ENCODE assay signal across 9 mouse cellular contexts in the genomic region with DNA sequence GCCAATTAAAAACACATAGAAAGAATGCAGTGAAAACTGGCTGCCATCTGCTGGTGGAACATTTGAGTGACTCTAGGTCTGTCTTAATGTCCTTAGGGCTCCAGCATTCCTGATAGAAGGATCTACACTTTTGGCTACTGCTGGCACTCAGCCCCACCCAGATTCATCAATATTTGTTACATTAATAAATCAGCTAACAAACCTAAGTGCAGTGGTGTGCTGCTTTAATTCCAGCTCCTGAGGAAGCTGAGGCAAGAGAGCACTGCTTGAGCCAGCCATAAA. TPM values are rescaled to one million over a fixed set of nuclear protein-coding genes. Genes with fewer than 3 reads are reported as not detected.
DNase-seq lines count a peak whose midpoint lies in the region; ATAC-seq lines count a peak whose summit lies in the region.
"Had no signal": no experiment of that assay in that cellular context is flagged by ENCODE, and none has a peak within 500 bp of the region (broad histone marks: within the 10 kb centered on the region; RNA-seq: fewer than 3 reads in every experiment).

No protein-coding gene starts in this region.

- DNase-seq in testis, postnatal 10 days (ENCODE audit: low spot score): peak; percentile 70
- no peak for DNase-seq in testis, postnatal 14 days (ENCODE audit: low spot score)
- peak; percentile 5 for DNase-seq in cerebellum, adult 9-10 months
- peak; percentile 40 to 74 for DNase-seq in frontal cortex, postnatal 36 days (ENCODE audit: low spot score in 2 of 2)
- peak; percentile 60 for DNase-seq in kidney, adult 11 months
- DNase-seq in left cerebral cortex, postnatal 25 days (ENCODE audit: low spot score in 2 of 2): peak; percentile 67 to 73

- H3K4me2 ChIP-seq in stomach, embryonic 15.5 days: peak overlapping the region; percentile 40

- 0 out of 2 replicates have a peak overlapping the region, but pooled peaks have one; percentile 14 for H3K4me3 ChIP-seq in stomach, embryonic 15.5 days (replicated peaks)

- H3K9me3 ChIP-seq in stomach, embryonic 15.5 days: no peaks in the 10 kb centered on the region

- H3K4me1 ChIP-seq in stomach, embryonic 15.5 days: no peaks in the 10 kb centered on the region

- ATAC-seq in megakaryocyte-erythroid progenitor cell, adult 5-6 weeks (replicated peaks; ENCODE audit: low FRiP score, low TSS enrichment, poor library complexity, severe bottlenecking): peak; percentile 80
- peak; percentile 76 for ATAC-seq in stomach, embryonic 15.5 days (ENCODE audit: insufficient read depth, low FRiP score, low read depth)

- H3K9ac ChIP-seq in stomach, embryonic 15.5 days: no peak overlapping the region

- intact Hi-C loops in left cerebral cortex, postnatal 25 days (cut with DNase I): loop anchor here (1.0 kb wide), 1 partner anchor 97 kb away; no protein-coding TSS in a partner anchor

- no peak overlapping the region for H3K27ac ChIP-seq in stomach, embryonic 15.5 days

- no peaks in the 10 kb centered on the region for H3K27me3 ChIP-seq in stomach, embryonic 15.5 days (replicated peaks)

- H3K36me3 ChIP-seq in stomach, embryonic 15.5 days: no peaks in the 10 kb centered on the region

RNA-seq across cellular contexts. Expression of gene Acadl, which starts 32.7 kb away (rescaled TPM):
- 10 to 100 TPM; 27.5 to 27.7 TPM for total RNA-seq in left cerebral cortex, postnatal 25 days (2021)
- 85.6 and 91.2 TPM in 2 replicates for total RNA-seq in megakaryocyte-erythroid progenitor cell, adult 5-6 weeks (2014; fragmentation: Nextera tagmentation)
- 84.5 and 85.8 TPM in 2 replicates for total RNA-seq in megakaryocyte-erythroid progenitor cell, adult 5-6 weeks (2017)
- 163 and 172 TPM in 2 replicates for polyA plus RNA-seq in stomach, embryonic 15.5 days (2015; fragmentation: Nextera tagmentation; extraction: Ambion mirVana)

RNA-seq across cellular contexts. Expression of gene Myl1, which starts 49.4 kb away (rescaled TPM):
- total RNA-seq in left cerebral cortex, postnatal 25 days (2021): 1 to 10 TPM in 1 of 2 experiments, not detected in 1; 1.5 TPM
- total RNA-seq in megakaryocyte-erythroid progenitor cell, adult 5-6 weeks (2014; fragmentation: Nextera tagmentation): 2.7 TPM in 1 of 2 replicates, not detected in the other
- total RNA-seq in megakaryocyte-erythroid progenitor cell, adult 5-6 weeks (2017): 2.1 TPM in 1 of 2 replicates, not detected in the other
- polyA plus RNA-seq in stomach, embryonic 15.5 days (2015; fragmentation: Nextera tagmentation; extraction: Ambion mirVana): 13.4 and 26.5 TPM in 2 replicates
- polyA plus RNA-seq: spleen, adult 2 months had no signal
